Mouse (Mus musculus): ENCODE data around the gene Gstm7.

- TF ChIP-seq POLR2A (IDR thresholded peaks at IDR 0.05; ENCODE audit: borderline replicate concordance, low read depth, low read length) (no peak), CTCF (IDR thresholded peaks at IDR 0.05; ENCODE audit: low read depth, low read length) (no peak)
These were observed 9.6 kb upstream of the Gstm7 start for GRCm38 (mm10) chr3:107941261-107941660.

Measured in bone marrow macrophage, adult 2 months (primary cell).